Mouse (Mus musculus) B cell, adult 67 days (primary cell): ENCODE results near the gene Ak9. TPM values are rescaled to one million over a fixed set of nuclear protein-coding genes. Genes with fewer than 3 reads are reported as not detected.

Source experiments
- total RNA-seq, 2 experiments: library from RNA; stranded (reverse); gene quantifications; 4 replicates each; pipeline ENCODE4 v1.2.4; 2023

Gene Ak9
- under 1 TPM in 1 of 2 experiments, not detected in 1; 0.09 TPM for total RNA-seq

DNA sequence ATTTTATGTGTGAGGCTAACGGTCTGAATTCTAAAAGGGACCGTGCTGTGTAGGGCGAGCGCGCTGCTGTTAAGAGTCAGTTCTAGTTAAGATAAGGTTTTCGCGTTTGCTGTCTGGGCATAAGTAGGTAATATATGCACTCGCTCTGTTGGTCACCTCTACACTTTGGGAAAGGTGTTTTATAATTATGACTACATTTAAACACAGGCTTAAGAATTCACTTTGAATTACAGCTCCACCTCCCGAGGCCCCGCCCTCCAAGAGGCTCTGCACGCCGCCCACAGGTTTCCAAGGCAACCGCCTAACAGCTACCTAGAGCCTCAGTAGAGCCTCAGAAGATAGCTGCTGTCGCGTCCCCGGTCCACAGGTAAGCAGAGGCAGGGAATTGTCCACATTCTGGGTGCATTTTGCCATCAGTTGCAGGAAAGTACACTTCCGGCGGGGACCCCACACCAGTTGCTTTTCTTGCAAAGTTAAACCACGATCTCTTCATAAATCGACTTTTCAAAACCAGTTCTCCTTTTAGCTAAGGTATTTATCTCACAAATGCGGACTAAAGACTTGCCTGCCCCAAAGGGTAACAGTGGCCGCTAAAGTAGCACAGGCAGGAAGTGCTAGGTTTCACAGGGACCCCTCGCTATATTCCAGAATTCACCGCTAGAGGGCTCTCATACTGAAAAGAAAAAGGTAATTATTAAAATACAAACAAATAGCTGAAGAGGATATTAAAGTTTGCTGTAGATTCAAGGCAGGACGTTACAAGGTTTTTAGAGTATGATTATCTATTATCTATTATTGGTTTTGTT lies at the start of gene Ak9:
Gene Ak9 (plus strand): TSS at position 342 of the 806 bp plus-strand sequence.

DNA sequence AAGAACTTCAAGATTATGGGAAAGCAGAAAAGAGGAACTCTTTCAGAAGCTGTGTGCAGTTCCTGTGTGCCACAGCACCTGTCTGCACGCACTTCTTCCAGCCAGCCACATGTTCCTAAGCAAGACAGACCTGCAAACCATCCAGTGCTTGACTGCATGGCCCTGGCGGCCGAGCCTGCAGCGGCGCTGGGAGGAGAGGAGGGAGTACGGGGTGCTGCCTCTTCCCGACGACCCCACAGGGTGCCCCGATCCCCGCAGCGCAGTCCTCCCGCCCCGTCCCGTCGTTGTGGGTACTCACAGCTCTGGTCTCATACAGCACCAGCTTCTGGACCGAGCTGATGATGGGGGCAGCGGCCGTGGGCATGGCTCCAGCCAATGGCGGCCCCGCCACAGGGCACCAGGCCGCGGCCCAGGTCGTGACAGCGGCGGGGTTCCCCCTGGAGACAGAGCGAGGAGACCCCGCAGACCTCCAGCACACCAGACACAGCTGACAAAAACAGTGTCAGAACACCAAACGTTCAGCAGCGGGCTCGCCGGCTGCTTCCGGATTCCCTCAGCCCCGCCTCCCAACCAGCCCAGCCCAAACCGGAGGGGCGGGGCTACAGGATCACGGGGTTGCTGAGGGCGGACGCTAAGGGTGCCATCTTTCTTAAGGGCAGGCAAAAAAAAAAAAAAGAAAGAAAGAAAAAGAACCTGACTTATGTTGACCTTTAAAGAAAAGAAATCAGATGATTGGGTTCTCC lies 920 bp upstream of the Ak9 start, which contains the start of gene Fig4:
Gene Fig4 (minus strand): TSS at position 572 of the 743 bp plus-strand sequence.

DNA sequence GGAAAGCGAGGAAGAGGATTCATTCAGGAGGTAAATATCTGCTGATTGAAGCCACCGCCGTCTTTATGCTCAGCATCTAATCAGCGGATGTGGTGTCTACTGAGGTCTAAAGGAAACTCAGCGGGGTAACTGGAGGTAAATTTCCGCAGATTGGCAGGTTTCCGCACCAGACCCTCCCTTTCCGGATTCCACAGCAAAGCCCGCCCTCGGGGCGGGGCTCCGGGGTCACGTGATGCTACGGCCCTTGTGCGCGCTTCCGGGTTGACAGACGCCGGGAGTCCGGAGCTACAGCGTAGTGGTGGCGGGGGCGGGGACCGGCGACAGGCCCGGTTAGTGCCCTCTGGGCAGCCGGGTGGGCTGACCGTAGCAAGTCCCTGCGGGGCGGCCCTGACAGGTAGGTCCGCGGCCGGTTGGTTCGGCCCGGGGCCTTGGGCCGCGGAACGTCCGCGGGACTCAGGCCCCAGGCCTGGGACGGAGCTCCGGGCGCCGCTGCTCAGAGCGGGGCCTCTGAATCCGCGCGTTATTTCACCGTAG lies 146.4 kb downstream of the Ak9 start, which contains the start of gene Zbtb24:
Gene Zbtb24 (plus strand): TSS at position 247 of the 534 bp plus-strand sequence.

DNA sequence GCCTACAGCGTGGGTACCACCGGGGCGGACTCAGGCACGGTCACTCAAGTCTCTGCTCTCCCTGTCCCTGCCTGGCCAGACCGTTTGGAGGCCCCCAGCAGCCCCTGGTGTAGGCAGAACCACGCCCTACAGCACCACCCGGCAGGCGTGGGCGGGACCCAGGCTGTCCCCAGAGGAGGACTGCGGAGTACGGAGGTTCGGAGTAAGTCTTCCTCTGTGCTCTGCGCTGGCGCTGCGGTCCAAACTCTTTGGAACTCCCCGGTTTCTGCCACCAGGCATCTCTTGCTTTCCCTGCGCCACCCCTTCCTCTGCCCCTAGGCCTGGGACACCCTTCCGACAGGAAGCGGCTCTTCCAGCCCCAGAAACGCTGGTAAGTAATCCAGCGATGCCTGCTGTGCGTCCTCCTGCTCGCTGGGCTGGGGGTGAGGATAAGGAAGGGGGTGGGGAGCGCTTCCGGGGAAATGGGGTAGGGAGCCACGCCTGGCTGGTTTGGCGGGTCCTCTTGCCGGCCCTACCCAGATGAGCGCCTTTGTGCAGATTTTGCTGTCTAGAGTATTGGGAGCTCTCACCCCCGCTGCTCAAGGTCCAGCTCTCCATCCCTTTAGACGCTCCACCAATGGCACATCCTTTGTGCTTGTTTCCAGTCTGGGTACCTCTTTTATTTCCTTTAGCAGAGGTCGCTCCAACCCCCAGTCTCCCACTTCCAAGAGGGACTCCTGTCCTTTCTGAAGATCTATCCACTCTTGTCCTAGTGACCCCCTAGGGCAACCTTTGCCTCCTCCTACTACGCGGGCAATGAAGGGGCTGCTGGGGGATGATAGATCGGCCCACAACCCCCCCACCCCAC lies 172.6 kb downstream of the Ak9 start, which contains the start of gene Mical1:
Gene Mical1 (plus strand): TSS at position 144 of the 847 bp plus-strand sequence.

Other genes with a start within 250 kb of the Ak9 start
- not detected for gene Gpr6, start 231.7 kb upstream of the Ak9 start, total RNA-seq
- 10 to 100 TPM; 34.5 to 36.5 TPM for gene Fig4, start 720 bp upstream of the Ak9 start, total RNA-seq
- 10 to 100 TPM; 50.6 to 51.3 TPM for gene Zbtb24, start 146.4 kb downstream of the Ak9 start, total RNA-seq
- gene Mical1, start 172.3 kb downstream of the Ak9 start, total RNA-seq: 100 to 1,000 TPM; 295 to 325 TPM
- 10 to 100 TPM; 17.5 to 27.2 TPM for gene Smpd2, start 186.4 kb downstream of the Ak9 start, total RNA-seq
- gene Ppil6, start 186.5 kb downstream of the Ak9 start, total RNA-seq: not detected
- gene Cd164, start 215.4 kb downstream of the Ak9 start, total RNA-seq: 100 to 1,000 TPM; 288 to 304 TPM